Mouse (Mus musculus): ENCODE measurements around the gene Fasl. TPM values are rescaled to one million over a fixed set of nuclear protein-coding genes. Genes with fewer than 3 reads are reported as not detected.

The Fasl gene
- total RNA-seq, 2 experiments from 2014 or later, result not detected

Other genes with a start within 250 kb of the Fasl start
- 10 to 100 TPM; 12.6 to 13.7 TPM for gene Suco, start 88.2 kb upstream of the Fasl start, total RNA-seq (2021)
- 10 to 100 TPM; 16.5 to 16.9 TPM for gene Pigc, start 180.7 kb upstream of the Fasl start, total RNA-seq (2021)
- gene 4930558K02Rik, start 191.1 kb upstream of the Fasl start, total RNA-seq (2021), result not detected